Mouse (Mus musculus): Measurements from ENCODE around the gene Dcpp1. TPM values are rescaled to one million over a fixed set of nuclear protein-coding genes. Genes with fewer than 3 reads are reported as not detected.

Dcpp1 gene
- polyA plus RNA-seq (2017; shearing (Covaris generic)) = not detected

GRCm38 (mm10) chr17:23880576-23880975 is at the start of gene Dcpp1, which contains the start of gene Dcpp2:
Dcpp1 (plus strand) TSS chr17:23880876.
Dcpp2 (plus strand) TSS chr17:23880880.

GRCm38 (mm10) chr17:23836006-23836575 is 44.6 kb upstream of the Dcpp1 start, which contains the start of gene Prss33:
Prss33 (minus strand) TSS chr17:23836056.

GRCm38 (mm10) chr17:23843812-23844273 is 36.8 kb upstream of the Dcpp1 start, which contains the start of the genes Prss32 and Prss41:
Prss32 (plus strand) TSS chr17:23843855.
Prss41 (minus strand) TSS chr17:23844172.

GRCm38 (mm10) chr17:23867756-23868155 is 12.9 kb upstream of the Dcpp1 start, which contains the start of gene Prss21:
Prss21 (plus strand) TSS chr17:23868056.

GRCm38 (mm10) chr17:23917158-23917557 is 36.5 kb downstream of the Dcpp1 start, which contains the start of gene Dcpp3:
Dcpp3 (plus strand) TSS chr17:23917458.

Other genes starting within 250 kb of the Dcpp1 start
- 1.5 TPM for gene Mmp25, start 235.6 kb upstream of the Dcpp1 start, polyA plus RNA-seq (2017; shearing (Covaris generic))
- gene Bicdl2, start 220.4 kb upstream of the Dcpp1 start, polyA plus RNA-seq (2017; shearing (Covaris generic)) = not detected
- 57.1 TPM for gene Hcfc1r1, start 207.3 kb upstream of the Dcpp1 start, polyA plus RNA-seq (2017; shearing (Covaris generic))
- gene Thoc6, start 207.0 kb upstream of the Dcpp1 start, polyA plus RNA-seq (2017; shearing (Covaris generic)) = 31.2 TPM
- 13.4 TPM for gene Tnfrsf12a, start 203.4 kb upstream of the Dcpp1 start, polyA plus RNA-seq (2017; shearing (Covaris generic))
- not detected for gene Cldn6, start 201.6 kb upstream of the Dcpp1 start, polyA plus RNA-seq (2017; shearing (Covaris generic))
- not detected for gene Cldn9, start 196.8 kb upstream of the Dcpp1 start, polyA plus RNA-seq (2017; shearing (Covaris generic))
- 0.13 TPM for gene 1520401A03Rik, start 158.1 kb upstream of the Dcpp1 start, polyA plus RNA-seq (2017; shearing (Covaris generic))
- 57.9 TPM for gene Pkmyt1, start 154.5 kb upstream of the Dcpp1 start, polyA plus RNA-seq (2017; shearing (Covaris generic))
- 3.5 TPM for gene Paqr4, start 140.0 kb upstream of the Dcpp1 start, polyA plus RNA-seq (2017; shearing (Covaris generic))
- 2.8 TPM for gene Kremen2, start 135.0 kb upstream of the Dcpp1 start, polyA plus RNA-seq (2017; shearing (Covaris generic))
- 34.0 TPM for gene Flywch1, start 109.3 kb upstream of the Dcpp1 start, polyA plus RNA-seq (2017; shearing (Covaris generic))
- 4.1 TPM for gene Flywch2, start 94.8 kb upstream of the Dcpp1 start, polyA plus RNA-seq (2017; shearing (Covaris generic))
- gene Srrm2, start 90.3 kb upstream of the Dcpp1 start, polyA plus RNA-seq (2017; shearing (Covaris generic)) = 994 TPM
- gene Elob, start 51.7 kb upstream of the Dcpp1 start, polyA plus RNA-seq (2017; shearing (Covaris generic)) = 395 TPM
- gene Prss33, start 44.8 kb upstream of the Dcpp1 start, polyA plus RNA-seq (2017; shearing (Covaris generic)) = 0.35 TPM
- not detected for gene Prss32, start 37.0 kb upstream of the Dcpp1 start, polyA plus RNA-seq (2017; shearing (Covaris generic))
- gene Prss41, start 36.7 kb upstream of the Dcpp1 start, polyA plus RNA-seq (2017; shearing (Covaris generic)) = 4.6 TPM
- not detected for gene Prss21, start 12.8 kb upstream of the Dcpp1 start, polyA plus RNA-seq (2017; shearing (Covaris generic))
- not detected for gene Dcpp2, start within 50 bp of the Dcpp1 start, polyA plus RNA-seq (2017; shearing (Covaris generic))
- not detected for gene Dcpp3, start 36.6 kb downstream of the Dcpp1 start, polyA plus RNA-seq (2017; shearing (Covaris generic))
- not detected for gene Sbp, start 60.8 kb downstream of the Dcpp1 start, polyA plus RNA-seq (2017; shearing (Covaris generic))
- not detected for gene Sbpl, start 74.4 kb downstream of the Dcpp1 start, polyA plus RNA-seq (2017; shearing (Covaris generic))
- 5.7 TPM for gene Prss30, start 99.7 kb downstream of the Dcpp1 start, polyA plus RNA-seq (2017; shearing (Covaris generic))
- not detected for gene Prss22, start 117.2 kb downstream of the Dcpp1 start, polyA plus RNA-seq (2017; shearing (Covaris generic))
- gene Prss27, start 157.3 kb downstream of the Dcpp1 start, polyA plus RNA-seq (2017; shearing (Covaris generic)) = 0.30 TPM
- 27.7 TPM for gene Kctd5, start 192.6 kb downstream of the Dcpp1 start, polyA plus RNA-seq (2017; shearing (Covaris generic))